Mouse (Mus musculus): ENCODE data around the gene Tbc1d2. TPM values are rescaled to one million over a fixed set of nuclear protein-coding genes. Genes with fewer than 3 reads are reported as not detected.
A peak's percentile ranks its signal among the peaks of the same experiment; 100 is the strongest.

Gene Tbc1d2
- polyA plus RNA-seq (2015; fragmentation: Nextera tagmentation; extraction: Ambion mirVana), result 0.75 and 0.83 TPM in 2 replicates

- TF ChIP-seq EP300 (IDR thresholded peaks at IDR 0.05; ENCODE audit: low read depth) (peak; percentile 43; the same call in 1 of the 2 replicates), CTCF (IDR thresholded peaks at IDR 0.05; ENCODE audit: low read depth) (peak; percentile 65)
- Histone ChIP-seq H3K4me1 (ENCODE audit: insufficient read depth) (peaks cover 15% of the 10 kb centered on the region), H3K9ac (replicated peaks) (peak within 1 kb of the TSS; percentile 71), H3K4me2 (ENCODE audit: low read depth, low read length) (peak within 1 kb of the TSS; percentile 97), H3K9me3 (ENCODE audit: low read length) (no peaks in the 10 kb centered on the region), H3K27ac (ENCODE audit: low read depth) (peak within 1 kb of the TSS; percentile 89), H3K27me3 (ENCODE audit: insufficient read depth, low read length) (peaks cover 22% of the 10 kb centered on the region), H3K4me3 (ENCODE audit: low read depth, low read length) (peak within 1 kb of the TSS; percentile 74), H3K36me3 (replicated peaks; ENCODE audit: insufficient read depth, low read length) (no peaks in the 10 kb centered on the region)
- DNase-seq (peak; percentile 96), ATAC-seq (peak; percentile 97)
- WGBS (ENCODE audit: insufficient replicate concordance), result 1% methylated on average over 69 of the region's 69 CpGs
These were observed at the start of gene Tbc1d2 for GRCm38 (mm10) chr4:46650086-46650753. TSS of gene Tbc1d2 (minus strand) at chr4:46650209.

DNA sequence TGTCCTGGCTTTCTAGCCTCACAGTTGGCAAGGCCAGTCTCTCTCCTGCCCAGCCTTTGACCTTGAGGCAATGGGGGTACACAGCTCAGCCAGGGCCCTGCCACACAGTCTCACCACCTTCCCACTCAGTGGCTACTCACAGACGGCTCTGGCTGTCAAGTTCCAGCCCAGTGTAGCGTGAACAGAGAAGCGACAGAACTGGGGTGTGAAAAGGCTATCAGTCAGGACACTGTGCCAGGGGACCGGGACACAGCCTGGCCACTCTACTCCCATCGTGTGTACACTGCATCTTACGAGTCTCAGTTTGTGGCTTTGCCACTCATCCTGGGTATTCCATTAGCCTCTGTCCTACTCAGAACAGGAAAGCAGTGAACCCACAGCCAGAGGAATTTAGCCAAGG is 46.5 kb upstream of the Tbc1d2 start:
- 74% methylated on average over 6 of the region's 6 CpGs for WGBS (ENCODE audit: insufficient replicate concordance)
- TF ChIP-seq EP300 (IDR thresholded peaks at IDR 0.05; ENCODE audit: low read depth) (no peak), CTCF (IDR thresholded peaks at IDR 0.05; ENCODE audit: low read depth) (no peak)
- Histone ChIP-seq H3K4me1 (ENCODE audit: insufficient read depth) (no peaks in the 10 kb centered on the region), H3K4me3 (ENCODE audit: low read depth, low read length) (no peak overlapping the region), H3K4me2 (ENCODE audit: low read depth, low read length) (no peak overlapping the region), H3K36me3 (replicated peaks; ENCODE audit: insufficient read depth, low read length) (no peaks in the 10 kb centered on the region), H3K27ac (ENCODE audit: low read depth) (no peak overlapping the region), H3K27me3 (ENCODE audit: insufficient read depth, low read length) (no peaks in the 10 kb centered on the region), H3K9ac (replicated peaks) (no peak overlapping the region), H3K9me3 (ENCODE audit: low read length) (no peaks in the 10 kb centered on the region; the same call in 1 of the 2 replicates)
- no peak for ATAC-seq
- no peak for DNase-seq

DNA sequence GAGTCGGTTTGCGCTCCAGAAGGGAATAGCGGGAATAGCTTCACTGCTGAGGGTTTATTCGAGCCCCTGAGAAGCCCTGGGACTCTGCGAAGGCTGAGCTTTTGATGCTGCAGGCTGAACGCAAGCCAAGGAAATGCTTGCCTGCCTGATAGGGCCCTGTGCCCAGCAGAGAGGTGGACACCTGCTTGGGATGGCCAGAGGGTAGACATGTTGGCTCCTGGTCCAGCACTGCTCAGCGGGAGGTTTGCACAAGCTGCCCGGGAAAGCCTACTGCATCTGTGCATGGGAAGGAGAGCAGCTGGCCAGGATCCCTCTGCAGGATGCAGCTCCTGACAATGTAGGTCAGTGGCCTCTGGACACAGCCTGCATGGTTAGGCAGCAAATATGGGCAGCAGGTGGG is 40.6 kb upstream of the Tbc1d2 start:
- Histone ChIP-seq H3K27ac (ENCODE audit: low read depth) (no peak overlapping the region), H3K9me3 (ENCODE audit: low read length) (no peaks in the 10 kb centered on the region; the same call in 1 of the 2 replicates), H3K4me2 (ENCODE audit: low read depth, low read length) (no peak overlapping the region), H3K4me1 (ENCODE audit: insufficient read depth) (no peaks in the 10 kb centered on the region), H3K4me3 (ENCODE audit: low read depth, low read length) (no peak overlapping the region), H3K27me3 (ENCODE audit: insufficient read depth, low read length) (0 out of 2 replicates have a peak, but pooled peaks cover 5% of the 10 kb centered on the region), H3K36me3 (replicated peaks; ENCODE audit: insufficient read depth, low read length) (no peaks in the 10 kb centered on the region), H3K9ac (replicated peaks) (no peak overlapping the region)
- no peak for ATAC-seq
- 84% methylated on average over 8 of the region's 8 CpGs for WGBS (ENCODE audit: insufficient replicate concordance)
- DNase-seq, result no peak
- TF ChIP-seq CTCF (IDR thresholded peaks at IDR 0.05; ENCODE audit: low read depth) (no peak), EP300 (IDR thresholded peaks at IDR 0.05; ENCODE audit: low read depth) (no peak)

GRCm38 (mm10) chr4:46690023-46690420 is 40.0 kb upstream of the Tbc1d2 start:
- ATAC-seq (no peak), DNase-seq (no peak)
- no peaks in the 10 kb centered on the region for H3K36me3 ChIP-seq (replicated peaks; ENCODE audit: insufficient read depth, low read length)
- no peak for TF ChIP-seq EP300 (IDR thresholded peaks at IDR 0.05; ENCODE audit: low read depth)
- TF ChIP-seq CTCF (IDR thresholded peaks at IDR 0.05; ENCODE audit: low read depth), result no peak
- H3K9ac ChIP-seq (replicated peaks), result no peak overlapping the region
- H3K4me2 ChIP-seq (ENCODE audit: low read depth, low read length), result no peak overlapping the region
- H3K27ac ChIP-seq (ENCODE audit: low read depth), result no peak overlapping the region
- 0 out of 2 replicates have a peak, but pooled peaks cover 5% of the 10 kb centered on the region for H3K27me3 ChIP-seq (ENCODE audit: insufficient read depth, low read length)
- H3K4me1 ChIP-seq (ENCODE audit: insufficient read depth), result no peaks in the 10 kb centered on the region
- WGBS (ENCODE audit: insufficient replicate concordance), result 80% methylated on average over 8 of the region's 8 CpGs
- no peak overlapping the region for H3K4me3 ChIP-seq (ENCODE audit: low read depth, low read length)
- H3K9me3 ChIP-seq (ENCODE audit: low read length), result no peaks in the 10 kb centered on the region; the same call in 1 of the 2 replicates

GRCm38 (mm10) chr4:46689397-46690022 is 39.5 kb upstream of the Tbc1d2 start:
- Histone ChIP-seq H3K27ac (ENCODE audit: low read depth) (no peak overlapping the region), H3K9ac (replicated peaks) (no peak overlapping the region), H3K27me3 (ENCODE audit: insufficient read depth, low read length) (0 out of 2 replicates have a peak, but pooled peaks cover 5% of the 10 kb centered on the region), H3K4me1 (ENCODE audit: insufficient read depth) (no peaks in the 10 kb centered on the region), H3K4me2 (ENCODE audit: low read depth, low read length) (no peak overlapping the region), H3K9me3 (ENCODE audit: low read length) (no peaks in the 10 kb centered on the region; the same call in 1 of the 2 replicates), H3K36me3 (replicated peaks; ENCODE audit: insufficient read depth, low read length) (no peaks in the 10 kb centered on the region), H3K4me3 (ENCODE audit: low read depth, low read length) (no peak overlapping the region)
- ATAC-seq, result peak; percentile 47; the same call in 1 of the 2 replicates
- no peak for TF ChIP-seq EP300 (IDR thresholded peaks at IDR 0.05; ENCODE audit: low read depth)
- TF ChIP-seq CTCF (IDR thresholded peaks at IDR 0.05; ENCODE audit: low read depth), result peak; percentile 99
- 42% methylated on average over 15 of the region's 15 CpGs for WGBS (ENCODE audit: insufficient replicate concordance)
- peak; percentile 77 for DNase-seq

- no peaks in the 10 kb centered on the region; the same call in 1 of the 2 replicates for H3K9me3 ChIP-seq (ENCODE audit: low read length)
- TF ChIP-seq EP300 (IDR thresholded peaks at IDR 0.05; ENCODE audit: low read depth), result no peak
- no peak for TF ChIP-seq CTCF (IDR thresholded peaks at IDR 0.05; ENCODE audit: low read depth)
- no peak overlapping the region for H3K4me3 ChIP-seq (ENCODE audit: low read depth, low read length)
- ATAC-seq, result no peak
- H3K27me3 ChIP-seq (ENCODE audit: insufficient read depth, low read length), result 0 out of 2 replicates have a peak, but pooled peaks cover 5% of the 10 kb centered on the region
- H3K36me3 ChIP-seq (replicated peaks; ENCODE audit: insufficient read depth, low read length), result no peaks in the 10 kb centered on the region
- no peak for DNase-seq
- H3K9ac ChIP-seq (replicated peaks), result no peak overlapping the region
- H3K4me2 ChIP-seq (ENCODE audit: low read depth, low read length), result no peak overlapping the region
- no peaks in the 10 kb centered on the region for H3K4me1 ChIP-seq (ENCODE audit: insufficient read depth)
- 70% methylated on average over 14 of the region's 14 CpGs for WGBS (ENCODE audit: insufficient replicate concordance)
- H3K27ac ChIP-seq (ENCODE audit: low read depth), result no peak overlapping the region
These were observed 38.3 kb upstream of the Tbc1d2 start for GRCm38 (mm10) chr4:46688213-46688832.
